Mouse (Mus musculus): ENCODE data around the gene Grik4. TPM values are rescaled to one million over a fixed set of nuclear protein-coding genes. Genes with fewer than 3 reads are reported as not detected.

Gene Grik4
- total RNA-seq, 2 experiments from 2014 or later = 50.8 to 60.9 TPM

DNA sequence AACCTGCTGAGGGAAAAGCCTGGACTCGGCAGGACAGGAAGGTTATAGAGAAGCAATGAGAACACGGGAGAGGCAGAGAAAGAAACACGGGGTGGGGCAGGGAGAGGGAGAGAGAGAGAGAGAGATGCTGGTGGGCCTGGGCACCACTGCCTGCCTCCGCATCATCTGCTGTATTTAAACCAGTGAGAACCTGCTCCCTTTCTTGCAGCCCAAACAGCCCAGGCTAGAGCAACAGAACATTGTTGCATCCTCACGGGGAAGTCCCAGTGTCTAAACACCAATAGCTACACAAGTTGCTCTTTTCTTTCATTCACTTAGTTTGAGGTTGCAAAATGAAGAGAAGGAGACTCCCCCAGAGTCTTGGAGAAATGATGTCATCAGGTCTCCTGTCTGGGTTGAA is 258.2 kb downstream of the Grik4 start:
- DNase-seq (ENCODE audit: low spot score in 2 of 2) = no peak

DNA sequence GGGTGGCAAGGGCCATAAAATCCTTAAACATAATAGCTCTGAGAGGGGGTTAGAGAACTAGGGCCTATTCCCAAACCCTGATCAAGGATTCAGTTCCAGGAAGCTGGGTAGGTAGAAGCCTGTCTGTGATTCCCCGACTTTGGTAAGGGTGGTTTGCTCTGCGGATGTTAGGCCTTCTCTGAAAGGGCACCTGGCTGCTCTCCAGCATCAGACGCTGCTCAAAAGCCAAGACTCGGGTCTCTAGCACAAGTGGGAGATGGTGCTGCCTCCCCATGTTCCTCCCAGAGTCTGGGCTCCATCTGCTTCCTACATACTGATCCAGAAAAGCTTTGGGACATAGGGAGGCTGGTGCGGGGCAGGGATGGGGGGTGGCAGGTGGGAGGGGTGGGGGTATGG is 270.3 kb downstream of the Grik4 start:
- peak in 1 of 2 experiments; percentile 24 for DNase-seq (ENCODE audit: low spot score in 2 of 2)

- no peak for DNase-seq (ENCODE audit: low spot score in 2 of 2)
Measured at GRCm38 (mm10) chr9:42673385-42674016, 270.8 kb downstream of the Grik4 start.

DNA sequence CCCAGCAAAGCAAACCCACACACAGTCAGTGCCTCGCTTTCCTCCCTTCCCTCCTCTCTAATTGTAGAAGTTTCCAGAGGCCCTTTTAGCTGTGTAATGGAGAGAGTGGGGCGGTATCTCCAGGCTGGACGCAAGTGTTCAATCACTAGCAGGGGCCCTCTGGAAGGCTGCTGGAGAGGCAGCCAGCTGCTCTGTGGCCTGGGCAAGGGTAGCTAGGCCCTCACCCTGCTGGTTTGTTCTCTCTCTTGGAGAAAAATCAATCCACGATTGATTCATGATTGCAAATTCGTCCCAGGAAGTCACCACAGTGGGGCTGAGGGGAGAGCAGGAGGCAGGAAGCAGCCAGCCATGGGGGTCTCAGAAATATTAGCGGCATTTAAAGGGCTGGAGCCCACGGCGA is 271.3 kb downstream of the Grik4 start:
- DNase-seq (ENCODE audit: low spot score in 2 of 2) = no peak

- DNase-seq (ENCODE audit: low spot score in 2 of 2) = no peak
Measured at GRCm38 (mm10) chr9:42670619-42671018, 273.7 kb downstream of the Grik4 start.

DNA sequence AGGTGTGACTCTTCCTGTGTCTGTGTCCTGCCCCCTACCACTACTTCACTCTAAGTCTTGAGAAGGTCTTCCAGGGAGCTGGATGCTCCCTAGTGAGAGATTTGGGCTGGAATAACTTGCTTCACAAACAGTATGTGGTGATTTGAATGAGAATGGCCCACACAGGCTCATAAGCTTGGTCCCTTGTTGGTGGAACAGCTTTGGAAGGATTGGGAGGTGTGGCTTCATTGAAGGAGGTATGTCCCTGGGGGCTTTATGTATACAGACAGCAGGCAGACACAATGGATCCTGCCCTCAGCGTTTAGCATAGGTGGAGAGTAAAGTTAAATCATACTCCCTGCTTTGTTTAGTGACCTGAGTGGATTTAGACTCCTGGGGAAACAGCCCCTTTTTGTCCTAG is 282.8 kb downstream of the Grik4 start:
- no peak for DNase-seq (ENCODE audit: low spot score in 2 of 2)

- no peak for DNase-seq (ENCODE audit: low spot score in 2 of 2)
Measured at GRCm38 (mm10) chr9:42652756-42653155, 291.5 kb downstream of the Grik4 start.

DNA sequence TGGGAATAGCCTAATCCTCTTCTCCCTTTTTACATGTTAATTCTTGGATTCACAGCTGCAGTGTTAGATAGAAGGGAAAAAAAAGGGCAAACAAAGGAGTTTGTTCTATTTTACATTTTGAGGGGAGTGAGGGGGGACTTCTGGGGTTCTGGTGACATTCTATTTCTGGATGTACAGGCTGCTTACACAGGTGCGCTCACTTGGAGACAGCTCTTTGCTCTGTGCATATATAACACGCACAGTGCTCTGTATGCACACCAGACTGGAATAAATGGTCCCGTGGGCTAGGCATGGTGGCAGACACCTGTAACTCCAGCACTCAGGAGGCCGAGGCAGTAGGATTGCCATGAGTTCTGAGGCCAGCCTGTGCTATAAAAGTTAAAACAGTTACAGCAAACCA is 292.0 kb downstream of the Grik4 start:
- no peak for DNase-seq (ENCODE audit: low spot score in 2 of 2)

GRCm38 (mm10) chr9:42649872-42650271 is 294.4 kb downstream of the Grik4 start:
- no peak for DNase-seq (ENCODE audit: low spot score in 2 of 2)

GRCm38 (mm10) chr9:42648051-42648450 is 296.2 kb downstream of the Grik4 start:
- no peak for DNase-seq (ENCODE audit: low spot score in 2 of 2)

- no peak for DNase-seq (ENCODE audit: low spot score in 2 of 2)
Measured at GRCm38 (mm10) chr9:42647596-42647995, 296.7 kb downstream of the Grik4 start.

- no peak for DNase-seq (ENCODE audit: low spot score in 2 of 2)
Measured at GRCm38 (mm10) chr9:42646821-42647220, 297.5 kb downstream of the Grik4 start.

DNA sequence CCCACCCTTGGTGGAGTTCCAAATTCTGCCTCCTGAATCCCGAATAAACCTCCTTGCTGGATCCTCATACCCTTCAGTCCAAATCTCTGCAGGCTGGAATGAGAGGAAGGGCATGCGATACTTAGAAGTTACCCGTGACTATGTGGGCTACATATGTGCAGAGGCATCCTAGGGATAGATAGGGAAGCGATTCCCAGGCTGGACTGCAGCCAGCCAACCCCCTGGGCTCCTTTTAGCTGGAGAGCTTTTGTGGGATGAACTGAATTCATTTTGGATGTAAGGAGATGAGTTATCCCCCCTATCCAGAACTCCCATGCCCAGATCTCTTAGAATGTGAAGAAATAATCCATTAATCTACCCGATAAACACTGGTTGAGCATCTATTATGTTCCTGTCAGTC is 299.1 kb downstream of the Grik4 start:
- DNase-seq (ENCODE audit: low spot score in 2 of 2) = no peak

DNA sequence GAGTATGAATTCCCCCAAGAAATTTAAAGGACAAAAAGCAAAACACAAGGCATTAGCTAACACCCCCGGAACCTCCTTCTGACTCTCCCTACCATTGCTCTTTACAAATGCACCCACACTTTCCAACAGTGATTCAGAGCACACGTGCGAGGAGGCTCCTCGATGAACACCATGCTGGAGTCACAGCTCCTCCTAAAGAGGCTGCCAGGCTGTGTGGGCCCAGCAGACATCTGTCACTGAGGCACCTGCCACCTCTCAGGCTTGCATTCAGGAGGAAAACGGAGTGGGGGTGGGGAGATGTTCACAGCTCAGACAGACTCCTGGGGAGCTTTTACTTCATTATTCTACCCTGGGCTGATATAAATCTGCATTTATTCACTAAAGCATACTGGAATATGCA is 301.5 kb downstream of the Grik4 start:
- peak; percentile 43 to 61 for DNase-seq (ENCODE audit: low spot score in 2 of 2)

DNA sequence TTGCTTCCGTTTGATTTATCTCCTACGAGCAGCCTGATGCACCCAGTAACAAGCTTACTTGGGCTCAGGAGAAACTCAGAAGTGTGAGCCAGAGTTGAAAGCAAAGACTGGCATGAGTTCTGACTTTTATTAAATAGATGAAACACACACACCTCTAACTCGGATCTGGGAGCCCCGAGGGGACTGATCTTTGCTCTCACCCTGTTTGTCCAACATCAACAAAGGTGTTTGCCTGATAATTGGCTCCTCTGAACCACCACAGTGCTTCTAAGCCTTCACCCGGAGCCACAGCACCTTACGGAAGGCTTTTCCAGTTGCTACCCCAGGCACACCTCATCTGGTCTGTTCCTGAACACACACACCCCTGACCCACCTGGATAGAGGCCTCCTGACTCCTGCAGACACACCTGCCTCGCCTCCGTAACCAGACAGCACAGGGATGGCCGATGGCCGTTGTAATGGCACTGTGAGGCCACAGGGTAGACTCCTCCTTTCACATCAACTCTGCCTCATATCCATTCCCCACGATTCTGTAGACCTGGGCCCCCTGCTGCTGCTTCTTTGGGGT is 302.7 kb downstream of the Grik4 start:
- no peak for DNase-seq (ENCODE audit: low spot score in 2 of 2)

DNA sequence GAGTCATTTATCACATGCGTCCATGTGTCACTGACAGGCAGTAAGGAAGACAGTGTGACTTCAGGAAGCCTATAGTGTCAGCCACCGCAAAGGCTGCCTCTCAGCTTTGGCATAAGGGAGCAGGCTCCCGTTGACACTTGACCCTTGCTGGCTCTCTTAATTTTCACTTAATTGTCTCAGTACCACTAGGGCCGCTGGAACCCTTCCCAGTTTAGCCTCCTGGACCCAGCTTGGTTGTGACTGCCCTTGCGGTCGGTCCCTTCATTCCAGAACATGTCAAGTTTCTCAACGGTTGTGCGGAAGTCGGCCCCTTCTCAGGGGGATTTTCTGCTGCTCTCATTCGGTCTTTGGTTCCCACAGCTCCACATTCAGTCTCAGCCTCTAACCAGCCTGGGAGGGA is 307.8 kb downstream of the Grik4 start:
- no peak for DNase-seq (ENCODE audit: low spot score in 2 of 2)

- DNase-seq (ENCODE audit: low spot score in 2 of 2) = peak; percentile 68 to 72
Measured at GRCm38 (mm10) chr9:42631479-42631878, 312.8 kb downstream of the Grik4 start.

- DNase-seq (ENCODE audit: low spot score in 2 of 2) = no peak
Measured at GRCm38 (mm10) chr9:42627634-42628033, 316.7 kb downstream of the Grik4 start.

GRCm38 (mm10) chr9:42627146-42627545 is 317.1 kb downstream of the Grik4 start:
- DNase-seq (ENCODE audit: low spot score in 2 of 2) = peak in 1 of 2 experiments; percentile 41

- peak in 1 of 2 experiments; percentile 44 for DNase-seq (ENCODE audit: low spot score in 2 of 2)
Measured at GRCm38 (mm10) chr9:42626226-42626775, 318.0 kb downstream of the Grik4 start.

DNA sequence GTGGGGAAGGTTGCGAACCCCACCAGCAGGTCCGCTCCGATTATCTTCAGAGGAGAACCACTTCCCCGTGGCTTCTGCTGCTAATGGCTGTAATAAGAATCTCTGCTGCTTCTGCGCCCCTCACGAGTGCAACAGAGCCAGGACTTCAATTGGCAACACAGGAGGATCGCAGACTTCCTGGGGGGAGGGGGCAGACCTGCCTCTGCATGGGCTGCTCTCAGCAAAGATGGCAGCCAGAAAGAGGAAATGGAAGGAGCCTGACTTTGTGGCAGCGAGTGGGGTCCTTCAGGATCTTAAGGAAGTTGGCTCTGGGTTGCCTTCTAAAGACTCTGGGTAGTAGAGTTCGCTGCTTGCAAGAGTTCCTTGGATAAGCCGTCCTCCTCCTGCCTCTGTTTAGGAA is 329.9 kb downstream of the Grik4 start:
- no peak for DNase-seq (ENCODE audit: low spot score in 2 of 2)

DNA sequence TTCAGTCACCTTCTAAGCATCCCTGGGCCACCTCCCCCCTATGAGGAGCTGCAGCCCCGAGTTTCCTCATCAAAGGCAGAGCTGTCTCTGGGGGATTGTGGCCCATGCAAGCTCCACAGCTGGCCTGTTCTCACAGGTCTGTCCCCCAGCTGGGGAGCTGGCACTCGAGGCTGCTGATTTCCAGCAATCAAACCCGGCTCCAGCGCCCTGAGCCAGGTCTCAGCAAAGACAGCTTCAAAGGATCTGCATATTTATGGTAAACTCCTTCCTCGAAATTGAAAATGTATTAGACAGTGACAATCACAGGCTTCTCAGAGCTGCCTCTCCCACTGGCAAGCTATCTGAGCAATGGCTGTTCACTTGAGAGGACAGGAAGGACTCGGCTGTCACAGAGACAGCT is 330.5 kb downstream of the Grik4 start:
- no peak for DNase-seq (ENCODE audit: low spot score in 2 of 2)

- DNase-seq (ENCODE audit: low spot score in 2 of 2) = no peak
Measured at GRCm38 (mm10) chr9:42612482-42612991, 331.8 kb downstream of the Grik4 start.

All from layer of hippocampus, postnatal 10 days (tissue).